23 mouse cellular contexts compared by ENCODE assay signal in genomic region chr9:46816126-46816525, GRCm38 (mm10).
DNase-seq lines count a peak whose midpoint lies in the region; ATAC-seq and TF ChIP-seq lines count a peak whose summit lies in the region.
"Had no signal": no experiment of that assay in that cellular context is flagged by ENCODE, and none has a peak within 500 bp of the region (broad histone marks: within the 10 kb centered on the region; RNA-seq: fewer than 3 reads in every experiment).

No protein-coding gene starts in this region.

- intact Hi-C loops in left cerebral cortex, postnatal 25 days (cut with DNase I) = loop anchor here (5.0 kb wide), 1 partner anchor 424 kb away; no protein-coding TSS in a partner anchor
- intact Hi-C loops in heart, postnatal 25 days (cut with DNase I) = loop anchor here (5.0 kb wide), 1 partner anchor 79 kb away; no protein-coding TSS in a partner anchor

- no peak overlapping the region for H3K4me3 ChIP-seq in lung, postnatal 0 days (ENCODE audit: low read depth, low read length)
- H3K4me3 ChIP-seq: forebrain, embryonic 15.5 days; hindbrain, embryonic 13.5 days; layer of hippocampus, adult 2 months; limb, embryonic 13.5 days; liver, embryonic 15.5 days; midbrain, embryonic 10.5 days; neural tube, embryonic 13.5 days; stomach, embryonic 15.5 days had no signal

- H3K36me3 ChIP-seq in lung, postnatal 0 days (ENCODE audit: insufficient read depth, low read length) = no peaks in the 10 kb centered on the region
- H3K36me3 ChIP-seq: forebrain, embryonic 15.5 days; hindbrain, embryonic 13.5 days; limb, embryonic 13.5 days; liver, embryonic 15.5 days; midbrain, embryonic 10.5 days; neural tube, embryonic 13.5 days; stomach, embryonic 15.5 days had no signal

- ATAC-seq in frontal cortex, adult (ENCODE audit: low TSS enrichment) = peak; percentile 63
- ATAC-seq in lung, postnatal 0 days = no peak
- ATAC-seq: forebrain, embryonic 15.5 days had no signal

- DNase-seq in frontal cortex, postnatal 10 days (ENCODE audit: low spot score in 2 of 2) = no peak
- DNase-seq in lung, postnatal 10 days = peak; percentile 15
- DNase-seq in lung, postnatal 0 days (ENCODE audit: low spot score) = no peak
- DNase-seq in left cerebral cortex, postnatal 25 days (ENCODE audit: low spot score in 2 of 2) = peak; percentile 66 to 86
- DNase-seq in right cerebral cortex, postnatal 4 days = peak; percentile 29
- DNase-seq in spleen, adult 18-20 months = no peak
- no peak for DNase-seq in heart, postnatal 25 days (ENCODE audit: low spot score)
- DNase-seq: adrenal gland, postnatal 25 days; B cell, adult 2 months; cerebellum, adult 8-10 months; gastrocnemius, postnatal 10 days; heart, postnatal 10 days; lung, postnatal 36 days; thymus, postnatal 25 days had no signal

- H3K4me1 ChIP-seq in lung, postnatal 0 days (ENCODE audit: insufficient read depth, low read depth, low read length) = no peaks in the 10 kb centered on the region
- H3K4me1 ChIP-seq: liver, embryonic 15.5 days; stomach, embryonic 15.5 days had no signal

- WGBS in lung, postnatal 0 days = 58% methylated on average over 5 of the region's 5 CpGs

- no peak overlapping the region for H3K9ac ChIP-seq in lung, postnatal 0 days (replicated peaks; ENCODE audit: low read depth)
- H3K9ac ChIP-seq: forebrain, embryonic 15.5 days; hindbrain, embryonic 13.5 days; limb, embryonic 13.5 days; liver, embryonic 15.5 days; neural tube, embryonic 13.5 days; stomach, embryonic 15.5 days had no signal

- no peak overlapping the region for H3K4me2 ChIP-seq in lung, postnatal 0 days (replicated peaks; ENCODE audit: low read depth, low read length)
- H3K4me2 ChIP-seq: forebrain, embryonic 15.5 days; hindbrain, embryonic 13.5 days; limb, embryonic 13.5 days; liver, embryonic 15.5 days; neural tube, embryonic 13.5 days; stomach, embryonic 15.5 days had no signal

- H3K27me3 ChIP-seq in lung, postnatal 0 days (replicated peaks; ENCODE audit: insufficient read depth, low read length) = no peaks in the 10 kb centered on the region
- H3K27me3 ChIP-seq: forebrain, embryonic 15.5 days; hindbrain, embryonic 13.5 days; stomach, embryonic 15.5 days had no signal

- H3K27ac ChIP-seq in lung, postnatal 0 days (ENCODE audit: low read length) = no peak overlapping the region
- H3K27ac ChIP-seq: forebrain, embryonic 15.5 days; hindbrain, embryonic 13.5 days; layer of hippocampus, adult 2 months; limb, embryonic 13.5 days; liver, embryonic 15.5 days; midbrain, embryonic 10.5 days; neural tube, embryonic 13.5 days; stomach, embryonic 15.5 days had no signal

- TF ChIP-seq CTCF in lung, postnatal 0 days (IDR thresholded peaks at IDR 0.05) = no peak

- H3K9me3 ChIP-seq in lung, postnatal 0 days (ENCODE audit: low read length) = no peaks in the 10 kb centered on the region
- H3K9me3 ChIP-seq: forebrain, embryonic 15.5 days; hindbrain, embryonic 13.5 days; limb, embryonic 13.5 days; liver, embryonic 15.5 days; midbrain, embryonic 10.5 days; neural tube, embryonic 13.5 days; stomach, embryonic 15.5 days had no signal

- TF ChIP-seq EP300 in lung, postnatal 0 days (IDR thresholded peaks at IDR 0.05) = no peak

Comparison
In these comparisons a context has a peak if more than half of its experiments do, and no peak if none do; other contexts are left out.
1. DNase-seq: peak in lung, postnatal 10 days (single experiment), left cerebral cortex, postnatal 25 days (2 of 2) and right cerebral cortex, postnatal 4 days (single experiment); none in frontal cortex, postnatal 10 days (0 of 2), lung, postnatal 0 days (single experiment), spleen, adult 18-20 months (0 of 2) and heart, postnatal 25 days (single experiment).